Mouse (Mus musculus): ENCODE results near the gene Gm3409.

DNA sequence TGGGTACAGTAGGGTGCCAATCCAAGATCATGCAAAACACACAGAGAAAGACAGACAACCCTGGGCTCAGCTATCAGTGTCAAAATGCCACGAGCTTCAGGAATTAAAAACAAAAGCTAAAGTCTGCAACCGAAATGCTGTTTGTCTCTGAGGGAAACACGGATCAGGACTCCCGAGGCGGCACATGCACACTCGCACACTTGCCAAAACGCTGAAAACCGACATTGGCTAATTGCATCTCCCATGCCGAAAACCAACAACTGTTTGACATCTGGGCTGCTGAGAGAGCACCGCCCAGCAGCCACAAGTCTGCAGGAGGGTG is 46.7 kb downstream of the Gm3409 start:
- no peak for TF ChIP-seq CTCF (IDR thresholded peaks at IDR 0.05; ENCODE audit: low read depth)
- TF ChIP-seq EP300 (IDR thresholded peaks at IDR 0.05; ENCODE audit: low read depth): no peak
